Mouse (Mus musculus): Measurements from ENCODE around the gene Ovol1. TPM values are rescaled to one million over a fixed set of nuclear protein-coding genes. Genes with fewer than 3 reads are reported as not detected.

The Ovol1 gene
- polyA plus RNA-seq, 1 experiment, result not detected

DNA sequence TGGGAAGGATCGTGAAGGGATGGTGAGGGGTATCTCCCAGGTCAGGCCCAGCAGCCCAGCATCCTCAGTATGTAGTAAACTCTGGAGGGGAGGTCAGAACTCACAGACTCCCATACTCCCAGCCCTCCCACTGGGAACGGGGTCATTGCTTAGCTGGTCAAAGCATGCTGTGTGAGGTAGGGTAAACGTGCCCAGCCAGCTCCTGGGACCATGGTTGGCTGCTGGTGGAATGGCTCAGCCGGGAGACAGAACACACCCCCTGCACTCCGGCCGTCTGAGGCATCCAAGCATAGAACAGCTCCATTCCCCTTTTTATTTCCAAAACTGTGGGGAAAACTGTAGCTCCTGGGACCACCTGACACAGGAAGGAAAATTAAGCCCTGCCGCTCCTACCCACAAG lies 2.3 kb downstream of the Ovol1 start:
- H3K79me2 ChIP-seq (ENCODE audit: control insufficient read depth, insufficient read depth), result no peaks in the 10 kb centered on the region

DNA sequence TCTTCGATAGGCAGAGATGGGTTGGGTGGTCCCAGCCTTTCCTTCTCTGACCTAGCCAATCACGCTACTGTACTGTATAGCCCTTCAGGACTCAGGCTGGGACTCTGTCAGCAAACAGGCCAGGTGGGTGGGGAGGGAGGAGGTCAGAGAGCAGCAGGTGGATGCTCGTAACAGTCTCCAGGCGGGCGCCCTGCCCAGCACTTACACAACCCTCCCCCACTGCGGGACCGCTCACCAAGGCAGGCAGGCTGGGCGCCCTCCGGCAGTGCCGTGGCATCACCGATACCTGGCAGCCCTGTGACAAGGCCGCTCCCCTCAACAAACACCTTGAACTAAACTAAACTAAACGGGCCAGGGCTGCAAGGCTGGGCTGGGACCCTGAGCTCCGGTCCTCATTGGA lies 6.2 kb downstream of the Ovol1 start:
- H3K36me3 ChIP-seq (ENCODE audit: control insufficient read depth, insufficient read depth), result no peaks in the 10 kb centered on the region
- H3ac ChIP-seq (ENCODE audit: control insufficient read depth, insufficient read length), result no peak overlapping the region
- H3K4me2 ChIP-seq (ENCODE audit: low read depth), result no peak overlapping the region
- H3K27me3 ChIP-seq (ENCODE audit: control insufficient read depth, insufficient read depth, insufficient read length), result peaks cover 43% of the 10 kb centered on the region
- no peaks in the 10 kb centered on the region for H3K79me2 ChIP-seq (ENCODE audit: control insufficient read depth, insufficient read depth)
- H3K4me3 ChIP-seq, result no peak overlapping the region
- TF ChIP-seq CEBPB (IDR thresholded peaks at IDR 0.05; ENCODE audit: insufficient read depth, poor library complexity, severe bottlenecking) (no peak), POLR2A (IDR thresholded peaks at IDR 0.05; ENCODE audit: insufficient read length, low read depth) (no peak), MYOG (IDR thresholded peaks at IDR 0.05; ENCODE audit: control insufficient read depth in 1 of 3, insufficient read depth in 1 of 3, insufficient read length in 2 of 3, low read depth in 2 of 3) (no peak), POLR2AphosphoS2 (IDR thresholded peaks at IDR 0.05; ENCODE audit: insufficient read length, low read depth) (no peak), SRF (IDR thresholded peaks at IDR 0.05; ENCODE audit: control insufficient read depth, insufficient read length, low read depth) (no peak), MAX (IDR thresholded peaks at IDR 0.05; ENCODE audit: low read depth) (no peak), TCF12 (IDR thresholded peaks at IDR 0.05; ENCODE audit: insufficient read depth, poor library complexity, severe bottlenecking) (no peak), USF1 (IDR thresholded peaks at IDR 0.05; ENCODE audit: low read depth) (no peak), MYOD1 (IDR thresholded peaks at IDR 0.05; ENCODE audit: control insufficient read depth in 1 of 3, insufficient read length in 2 of 3, low read depth in 2 of 3) (no peak)

More for the DNA sequence above, 2.3 kb downstream of the Ovol1 start:
- no peak overlapping the region for H3ac ChIP-seq (ENCODE audit: control insufficient read depth, insufficient read length)
- TF ChIP-seq MYOG (IDR thresholded peaks at IDR 0.05; ENCODE audit: control insufficient read depth in 1 of 3, insufficient read depth in 1 of 3, insufficient read length in 2 of 3, low read depth in 2 of 3) (no peak), MAX (IDR thresholded peaks at IDR 0.05; ENCODE audit: low read depth) (no peak), USF1 (IDR thresholded peaks at IDR 0.05; ENCODE audit: low read depth) (no peak), TCF3 (IDR thresholded peaks at IDR 0.05; ENCODE audit: insufficient read length, low read depth) (no peak)
- H3K4me3 ChIP-seq, result no peak overlapping the region
- no peaks in the 10 kb centered on the region for H3K36me3 ChIP-seq (ENCODE audit: control insufficient read depth, insufficient read depth)
- no peak overlapping the region for H3K4me2 ChIP-seq (ENCODE audit: low read depth)
- peaks cover 58% of the 10 kb centered on the region for H3K27me3 ChIP-seq (ENCODE audit: control insufficient read depth, insufficient read depth, insufficient read length)

DNA sequence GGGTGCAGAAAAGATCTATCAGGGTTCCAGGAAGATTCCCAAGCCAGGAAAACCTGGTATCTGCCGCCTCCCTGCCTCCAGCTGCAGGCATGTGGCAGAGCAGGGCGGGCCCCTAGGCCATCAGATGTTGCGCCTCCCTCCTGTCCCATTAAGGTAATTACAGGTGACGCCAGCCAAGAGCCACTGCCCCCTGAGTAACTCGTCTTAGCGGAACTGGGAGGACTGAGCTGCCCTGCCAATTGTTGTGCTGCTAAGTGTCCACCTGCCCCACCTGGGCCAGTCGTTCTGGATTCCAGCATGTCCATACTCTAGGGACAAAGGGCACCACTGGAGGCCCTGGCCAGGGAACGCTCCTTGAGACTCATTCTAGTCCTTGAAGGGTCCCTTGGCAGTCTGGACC lies 6.6 kb downstream of the Ovol1 start:
- Histone ChIP-seq H3K36me3 (ENCODE audit: control insufficient read depth, insufficient read depth) (no peaks in the 10 kb centered on the region), H3K4me2 (ENCODE audit: low read depth) (no peak overlapping the region), H3K4me3 (no peak overlapping the region), H3K27me3 (ENCODE audit: control insufficient read depth, insufficient read depth, insufficient read length) (peaks cover 39% of the 10 kb centered on the region), H3K79me2 (ENCODE audit: control insufficient read depth, insufficient read depth) (no peaks in the 10 kb centered on the region), H3ac (ENCODE audit: control insufficient read depth, insufficient read length) (no peak overlapping the region)
- TF ChIP-seq USF1 (IDR thresholded peaks at IDR 0.05; ENCODE audit: low read depth) (no peak), SRF (IDR thresholded peaks at IDR 0.05; ENCODE audit: control insufficient read depth, insufficient read length, low read depth) (no peak), MAX (IDR thresholded peaks at IDR 0.05; ENCODE audit: low read depth) (no peak), POLR2A (IDR thresholded peaks at IDR 0.05; ENCODE audit: insufficient read length, low read depth) (no peak), MYOD1 (IDR thresholded peaks at IDR 0.05; ENCODE audit: control insufficient read depth in 1 of 3, insufficient read length in 2 of 3, low read depth in 2 of 3) (no peak), E2F4 (IDR thresholded peaks at IDR 0.05; ENCODE audit: insufficient read depth) (no peak), TCF12 (IDR thresholded peaks at IDR 0.05; ENCODE audit: insufficient read depth, poor library complexity, severe bottlenecking) (no peak), REST (IDR thresholded peaks at IDR 0.05; ENCODE audit: insufficient read depth, insufficient read length) (no peak), CEBPB (IDR thresholded peaks at IDR 0.05; ENCODE audit: insufficient read depth, poor library complexity, severe bottlenecking) (no peak), MYOG (IDR thresholded peaks at IDR 0.05; ENCODE audit: control insufficient read depth in 1 of 3, insufficient read depth in 1 of 3, insufficient read length in 2 of 3, low read depth in 2 of 3) (no peak), TCF3 (IDR thresholded peaks at IDR 0.05; ENCODE audit: insufficient read length, low read depth) (no peak), POLR2AphosphoS2 (IDR thresholded peaks at IDR 0.05; ENCODE audit: insufficient read length, low read depth) (no peak)

DNA sequence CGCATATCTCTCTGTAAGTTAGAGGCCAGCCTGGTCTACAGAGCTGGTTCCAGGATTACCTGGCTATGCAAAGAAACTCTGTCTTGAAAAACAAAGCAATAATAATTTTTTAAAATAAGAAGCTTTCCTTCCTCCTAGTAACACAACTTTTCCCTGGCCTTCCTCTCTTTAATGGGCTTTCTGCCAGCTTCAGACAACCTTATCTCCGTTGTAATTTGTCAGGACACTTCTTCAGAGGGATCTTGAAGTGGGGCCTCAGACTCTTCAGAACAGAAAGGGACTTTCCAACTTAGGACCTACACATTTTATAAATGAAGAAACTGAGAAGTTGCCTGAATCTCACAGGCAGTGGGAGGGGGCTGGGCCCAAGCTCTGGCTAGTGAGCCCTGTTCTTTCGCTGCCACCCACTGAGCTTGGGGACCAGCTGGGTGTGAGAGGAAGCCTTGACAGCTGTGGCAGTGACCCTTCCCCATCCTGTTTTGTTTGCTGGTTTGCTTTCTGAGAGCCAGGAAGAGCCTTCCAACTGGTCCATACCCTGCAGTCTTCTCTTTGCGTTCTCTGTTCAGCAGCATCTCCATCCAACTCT lies 12.9 kb downstream of the Ovol1 start:
- no peak for TF ChIP-seq E2F4 (IDR thresholded peaks at IDR 0.05; ENCODE audit: insufficient read depth)
- TF ChIP-seq SRF (IDR thresholded peaks at IDR 0.05; ENCODE audit: control insufficient read depth, insufficient read length, low read depth), result no peak
- no peak for TF ChIP-seq TCF3 (IDR thresholded peaks at IDR 0.05; ENCODE audit: insufficient read length, low read depth)
- TF ChIP-seq MYOD1 (IDR thresholded peaks at IDR 0.05; ENCODE audit: control insufficient read depth in 1 of 3, insufficient read length in 2 of 3, low read depth in 2 of 3), result no peak
- TF ChIP-seq CEBPB (IDR thresholded peaks at IDR 0.05; ENCODE audit: insufficient read depth, poor library complexity, severe bottlenecking), result no peak
- TF ChIP-seq MYOG (IDR thresholded peaks at IDR 0.05; ENCODE audit: control insufficient read depth in 1 of 3, insufficient read depth in 1 of 3, insufficient read length in 2 of 3, low read depth in 2 of 3), result no peak
- no peaks in the 10 kb centered on the region for H3K79me2 ChIP-seq (ENCODE audit: control insufficient read depth, insufficient read depth)
- H3K27me3 ChIP-seq (ENCODE audit: control insufficient read depth, insufficient read depth, insufficient read length), result peaks cover 13% of the 10 kb centered on the region
- no peak overlapping the region for H3K4me3 ChIP-seq
- H3ac ChIP-seq (ENCODE audit: control insufficient read depth, insufficient read length), result no peak overlapping the region
- no peaks in the 10 kb centered on the region for H3K36me3 ChIP-seq (ENCODE audit: control insufficient read depth, insufficient read depth)
- H3K4me2 ChIP-seq (ENCODE audit: low read depth), result no peak overlapping the region

DNA sequence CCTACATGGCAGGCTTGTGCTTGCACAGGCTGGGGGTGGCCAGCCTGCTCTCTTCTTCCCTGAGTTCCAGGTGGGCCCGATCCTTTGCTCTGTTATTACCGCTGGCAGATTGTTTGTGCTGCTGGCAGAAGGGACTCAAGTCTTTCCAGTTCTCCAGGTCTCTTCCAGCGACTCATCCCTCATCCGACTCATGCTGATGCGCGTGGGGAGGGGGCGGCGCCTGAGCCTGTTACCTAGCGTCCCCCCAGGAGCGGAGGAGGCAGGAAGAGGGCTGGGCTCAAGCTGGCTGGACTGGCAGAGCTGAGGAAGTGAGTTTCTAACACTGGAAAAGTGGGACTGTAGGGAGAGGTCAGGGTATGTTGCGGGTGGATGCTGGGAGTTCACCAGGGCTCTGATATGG lies 16.4 kb downstream of the Ovol1 start:
- H3K4me3 ChIP-seq, result no peak overlapping the region
- H3ac ChIP-seq (ENCODE audit: control insufficient read depth, insufficient read length), result no peak overlapping the region
- TF ChIP-seq REST (IDR thresholded peaks at IDR 0.05; ENCODE audit: insufficient read depth, insufficient read length) (no peak), POLR2A (IDR thresholded peaks at IDR 0.05; ENCODE audit: insufficient read length, low read depth) (no peak), MYOG (IDR thresholded peaks at IDR 0.05; ENCODE audit: control insufficient read depth in 1 of 3, insufficient read depth in 1 of 3, insufficient read length in 2 of 3, low read depth in 2 of 3) (no peak), TCF12 (IDR thresholded peaks at IDR 0.05; ENCODE audit: insufficient read depth, poor library complexity, severe bottlenecking) (no peak)
- no peaks in the 10 kb centered on the region for H3K79me2 ChIP-seq (ENCODE audit: control insufficient read depth, insufficient read depth)
- H3K27me3 ChIP-seq (ENCODE audit: control insufficient read depth, insufficient read depth, insufficient read length), result no peaks in the 10 kb centered on the region
- H3K4me2 ChIP-seq (ENCODE audit: low read depth), result no peak overlapping the region
- no peaks in the 10 kb centered on the region for H3K36me3 ChIP-seq (ENCODE audit: control insufficient read depth, insufficient read depth)
